Mouse (Mus musculus) neutrophil, adult 59 days (primary cell): ENCODE measurements around the gene Gm45711. TPM values are rescaled to one million over a fixed set of nuclear protein-coding genes. Genes with fewer than 3 reads are reported as not detected.

ENCODE experiments used
- total RNA-seq, 2 experiments: library from RNA; stranded (reverse); gene quantifications; 1 replicate in 1 of 2; 2 replicates in 1 of 2; pipeline ENCODE4 v1.2.4; 2023

Gene Gm45711
- not detected for total RNA-seq

GRCm38 (mm10) chr8:104309441-104310155 is at the start of gene Gm45711, which contains the start of gene Cmtm1:
Gene Gm45711, minus strand, starts transcription at chr8:104310081.
Gene Cmtm1, minus strand, starts transcription at chr8:104310145.

DNA sequence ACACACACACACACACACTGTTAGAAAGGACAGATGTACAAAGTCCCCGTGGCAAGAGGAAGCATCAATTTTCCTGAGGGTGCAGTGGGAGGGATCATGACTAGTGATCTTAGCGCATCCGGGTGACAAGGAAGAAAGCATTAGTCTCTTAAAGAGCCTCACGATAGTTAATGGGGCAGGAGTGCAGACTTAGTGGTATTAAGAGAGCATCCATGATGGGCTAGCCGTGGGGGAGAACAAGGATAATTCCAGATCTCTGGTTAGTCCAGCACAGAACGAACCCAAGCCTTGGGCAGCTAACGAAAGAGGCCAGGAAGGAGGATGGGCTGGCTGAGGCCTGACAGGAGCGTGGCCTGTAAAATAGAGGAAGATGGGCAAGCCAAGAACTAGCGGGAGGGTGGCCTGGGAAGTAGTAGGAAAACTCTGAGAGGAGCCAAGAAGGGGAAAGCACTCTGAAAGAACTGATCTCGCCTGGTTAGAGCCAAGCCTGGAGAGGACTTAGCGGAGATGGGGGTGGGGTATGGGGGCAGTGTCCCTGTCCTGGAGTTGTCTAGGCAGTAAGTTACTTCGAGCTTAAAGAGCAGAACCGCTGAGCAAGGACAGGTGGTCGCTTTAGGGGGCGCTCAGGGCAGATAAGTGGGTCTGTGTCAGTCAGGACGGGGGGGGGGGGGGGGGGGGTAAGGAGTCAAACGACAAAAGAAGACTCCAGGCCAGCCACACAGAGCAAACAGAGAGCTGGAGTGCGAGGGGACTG is 29.5 kb upstream of the Gm45711 start, which contains the start of gene Cmtm3:
Cmtm3 (plus strand) TSS at position 182 of the 754 bp plus-strand sequence.

DNA sequence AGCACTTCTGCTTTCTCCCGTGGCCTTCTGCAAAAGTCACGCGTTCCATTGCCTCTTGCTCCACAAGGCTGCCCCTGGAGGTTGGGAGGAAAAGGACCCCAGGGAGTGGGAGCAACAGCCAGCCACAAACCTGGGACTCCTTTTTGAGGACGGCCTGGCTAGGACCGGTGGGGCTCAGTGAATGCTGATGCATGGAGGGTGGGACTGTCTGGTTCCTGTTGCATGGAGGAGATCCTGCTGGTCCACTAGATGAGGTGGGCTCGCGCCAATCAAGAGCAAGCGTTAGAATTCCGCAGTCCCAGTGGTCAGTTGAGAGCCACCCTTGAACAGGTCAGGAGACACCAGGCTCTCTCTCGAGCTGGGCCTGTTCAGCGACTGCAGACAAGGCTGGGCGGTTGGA is 12.0 kb upstream of the Gm45711 start, which contains the start of gene Cmtm2b:
Cmtm2b (plus strand) TSS at position 301 of the 400 bp plus-strand sequence.

GRCm38 (mm10) chr8:104321267-104321666 is 11.4 kb upstream of the Gm45711 start, which contains the start of gene Gm11020:
Gene Gm11020, plus strand, starts transcription at chr8:104321567.

GRCm38 (mm10) chr8:104293081-104293480 is 16.8 kb downstream of the Gm45711 start, which contains the start of gene Cmtm2a:
Gene Cmtm2a, minus strand, starts transcription at chr8:104293181.

DNA sequence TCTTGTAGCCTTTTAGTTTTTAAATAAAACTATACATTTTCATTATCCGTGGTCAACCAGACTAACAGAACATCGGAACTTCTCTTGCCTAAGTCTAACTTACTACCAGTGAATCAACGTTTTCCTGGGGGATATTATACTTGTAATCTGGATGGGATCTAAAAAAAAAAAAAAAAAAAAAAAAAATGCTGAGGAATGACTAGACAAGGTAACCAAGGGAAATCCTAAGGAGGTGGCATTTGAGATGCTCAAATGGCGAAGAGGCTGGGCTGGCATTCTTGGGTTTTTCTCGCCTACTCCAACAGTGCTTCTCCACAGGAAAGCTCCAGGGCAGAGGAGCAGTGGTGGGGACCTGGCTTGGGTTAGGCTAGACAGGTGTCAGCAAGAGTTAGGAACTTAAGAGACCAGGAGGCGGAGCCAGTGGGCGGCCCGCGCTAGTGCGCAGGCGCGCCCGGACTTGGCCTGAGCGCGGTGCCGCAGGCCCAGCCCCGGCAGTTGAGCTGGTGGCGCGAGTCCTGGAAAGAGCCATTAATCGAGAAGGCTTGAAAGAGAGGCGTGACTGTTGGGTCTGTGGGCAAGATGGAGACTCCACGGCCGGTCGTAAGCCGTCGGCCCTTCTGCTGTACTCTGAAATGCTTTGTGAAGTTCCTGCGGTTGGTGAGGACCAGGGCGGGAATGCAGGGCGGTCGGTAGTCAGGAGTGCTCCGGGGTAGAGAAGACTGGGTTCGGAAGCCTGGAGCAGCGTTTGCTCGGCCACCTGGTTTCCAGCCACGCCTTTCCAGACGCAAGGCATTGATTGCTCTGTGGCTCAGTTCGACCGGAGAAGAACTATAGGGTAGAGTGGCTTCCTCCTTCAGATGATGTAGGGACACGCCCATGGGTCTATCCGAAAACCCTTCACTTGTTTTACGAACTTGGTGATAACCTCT is 59.2 kb downstream of the Gm45711 start, which contains the start of gene Cklf:
Cklf (plus strand) TSS at position 423 of the 929 bp plus-strand sequence.

DNA sequence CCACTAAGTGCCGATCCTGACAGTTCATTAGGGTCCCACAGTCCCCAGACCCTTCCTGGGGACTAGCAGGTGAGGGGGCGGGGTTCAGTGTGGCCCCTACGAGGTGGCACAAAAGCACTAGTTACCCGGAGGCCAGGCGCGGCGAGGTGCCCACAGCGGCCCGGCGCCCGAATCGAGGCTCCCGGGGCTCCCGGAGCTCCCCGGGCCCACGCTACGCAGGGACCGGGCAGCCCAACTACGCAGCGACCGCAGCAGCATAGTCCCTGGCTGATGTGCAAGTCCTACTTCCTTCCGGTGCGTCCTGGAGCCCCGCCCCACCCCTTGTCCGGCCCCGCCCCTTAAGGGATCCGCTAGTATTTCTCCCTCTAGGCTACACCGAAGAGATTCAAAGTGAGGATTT is 61.6 kb downstream of the Gm45711 start, which contains the start of gene Tk2:
Tk2 (minus strand) TSS at position 283 of the 400 bp plus-strand sequence.

Other genes starting within 250 kb of the Gm45711 start
- 1 to 10 TPM in 1 of 2 experiments, under 1 TPM in 1; 0.42 to 1.0 TPM for gene Cdh5, start 208.5 kb downstream of the Gm45711 start, total RNA-seq
- gene Bean1, start 139.6 kb downstream of the Gm45711 start, total RNA-seq, result not detected
- gene Tk2, start 61.5 kb downstream of the Gm45711 start, total RNA-seq, result 10 to 100 TPM; 53.9 to 56.1 TPM
- 100 to 1,000 TPM in 1 of 2 experiments, 10 to 100 TPM in 1; 99.2 to 105 TPM for gene Cklf, start 59.2 kb downstream of the Gm45711 start, total RNA-seq
- not detected for gene Cmtm2a, start 16.9 kb downstream of the Gm45711 start, total RNA-seq
- gene Cmtm1, start 64 bp upstream of the Gm45711 start, total RNA-seq, result not detected
- gene Gm11020, start 11.5 kb upstream of the Gm45711 start, total RNA-seq, result not detected
- gene Cmtm2b, start 12.1 kb upstream of the Gm45711 start, total RNA-seq, result not detected
- gene Cmtm3, start 29.3 kb upstream of the Gm45711 start, total RNA-seq, result 10 to 100 TPM; 29.6 to 41.0 TPM
- under 1 TPM; 0.49 to 0.86 TPM for gene Cmtm4, start 85.7 kb upstream of the Gm45711 start, total RNA-seq
- gene Dync1li2, start 133.0 kb upstream of the Gm45711 start, total RNA-seq, result 10 to 100 TPM; 45.2 to 65.7 TPM
- not detected for gene Terb1, start 199.8 kb upstream of the Gm45711 start, total RNA-seq
- 10 to 100 TPM; 11.6 to 13.2 TPM for gene Nae1, start 224.6 kb upstream of the Gm45711 start, total RNA-seq
- not detected for gene Car7, start 224.6 kb upstream of the Gm45711 start, total RNA-seq